Mouse (Mus musculus) adrenal gland, adult 8-10 months (tissue): ENCODE measurements around the gene A3galt2. TPM values are rescaled to one million over a fixed set of nuclear protein-coding genes. Genes with fewer than 3 reads are reported as not detected.
A peak's percentile ranks its signal among the peaks of the same experiment; 100 is the strongest.

ENCODE experiments used
- DNase-seq: peaks from one replicate; pipeline ENCODE4 v3.0.0; 2022
- total RNA-seq, 4 experiments: library from RNA; stranded (reverse); gene quantifications; 2 replicates each; pipeline ENCODE4 v1.2.4; 2022

A3galt2 gene
- total RNA-seq, 4 experiments from 2014 or later, result 0.14 to 0.34 (median 0.15) TPM

GRCm38 (mm10) chr4:128801675-128802465 lies 46.7 kb downstream of the A3galt2 start:
- DNase-seq, result no peak

GRCm38 (mm10) chr4:128803569-128803968 lies 48.4 kb downstream of the A3galt2 start:
- no peak for DNase-seq

GRCm38 (mm10) chr4:128804426-128805149 lies 49.4 kb downstream of the A3galt2 start:
- no peak for DNase-seq

- no peak for DNase-seq
These were observed 50.2 kb downstream of the A3galt2 start for GRCm38 (mm10) chr4:128805150-128806042.

GRCm38 (mm10) chr4:128806043-128806826 lies 51.1 kb downstream of the A3galt2 start, which contains the start of gene Zfp362:
Zfp362 (minus strand) TSS chr4:128806045.
- DNase-seq, result no peak

GRCm38 (mm10) chr4:128806827-128807179 lies 51.6 kb downstream of the A3galt2 start:
- peak; percentile 71 for DNase-seq

GRCm38 (mm10) chr4:128811382-128812056 lies 56.4 kb downstream of the A3galt2 start:
- peak; percentile 84 for DNase-seq

GRCm38 (mm10) chr4:128817011-128817410 lies 61.8 kb downstream of the A3galt2 start:
- DNase-seq, result no peak

Other genes starting within 250 kb of the A3galt2 start
- gene Zscan20, start 145.3 kb upstream of the A3galt2 start, total RNA-seq, result 10 to 100 TPM in 1 of 4 experiments, 1 to 10 TPM in 3; 5.5 to 13.4 (median 8.9) TPM
- 1 to 10 TPM in 2 of 4 experiments, under 1 TPM in 2; 0.63 to 3.3 (median 1.6) TPM for gene Tlr12, start 136.7 kb upstream of the A3galt2 start, total RNA-seq
- gene Phc2, start 100.7 kb upstream of the A3galt2 start, total RNA-seq, result 10 to 100 TPM; 73.1 to 83.0 (median 79.9) TPM
- gene Zfp362, start 50.7 kb downstream of the A3galt2 start, total RNA-seq, result 10 to 100 TPM; 22.1 to 36.6 (median 27.9) TPM
- gene Trim62, start 128.2 kb downstream of the A3galt2 start, total RNA-seq, result 10 to 100 TPM in 3 of 4 experiments, 1 to 10 TPM in 1; 9.0 to 14.6 (median 11.1) TPM
- gene Azin2, start 207.1 kb downstream of the A3galt2 start, total RNA-seq, result 100 to 1,000 TPM in 1 of 4 experiments, 10 to 100 TPM in 3; 46.0 to 102 (median 75.5) TPM
- 10 to 100 TPM; 70.8 to 97.5 (median 88.9) TPM for gene Ak2, start 236.6 kb downstream of the A3galt2 start, total RNA-seq